Mouse (Mus musculus) neutrophil, adult 5-6 weeks (primary cell): ENCODE measurements around the gene Arid3c. TPM values are rescaled to one million over a fixed set of nuclear protein-coding genes. Genes with fewer than 3 reads are reported as not detected.
A peak's percentile ranks its signal among the peaks of the same experiment; 100 is the strongest.
"Not testable (repeated sequence)": the region's sequence is repeated elsewhere in the genome, so short reads cannot be mapped to it uniquely, and the experiment has no call there.

Source experiments
- ATAC-seq: fragments of 151-379, 151-347 bp; 2 replicates; pipeline ENCODE4 v1.8.0; 2017; ENCODE audit warnings: mild to moderate bottlenecking, moderate TSS enrichment; ENCODE audit not compliant: insufficient number of reproducible peaks, poor library complexity, low FRiP score, severe bottlenecking; ENCODE audit errors: extremely low read depth
- total RNA-seq: library from RNA; stranded (forward); fragments of 200-1000 nt; gene quantifications from 2 replicates; pipeline ENCODE4 v1.2.3, GENCODE M21; 2017

The Arid3c gene
- total RNA-seq, 1 experiment from 2014 or later, result not detected

DNA sequence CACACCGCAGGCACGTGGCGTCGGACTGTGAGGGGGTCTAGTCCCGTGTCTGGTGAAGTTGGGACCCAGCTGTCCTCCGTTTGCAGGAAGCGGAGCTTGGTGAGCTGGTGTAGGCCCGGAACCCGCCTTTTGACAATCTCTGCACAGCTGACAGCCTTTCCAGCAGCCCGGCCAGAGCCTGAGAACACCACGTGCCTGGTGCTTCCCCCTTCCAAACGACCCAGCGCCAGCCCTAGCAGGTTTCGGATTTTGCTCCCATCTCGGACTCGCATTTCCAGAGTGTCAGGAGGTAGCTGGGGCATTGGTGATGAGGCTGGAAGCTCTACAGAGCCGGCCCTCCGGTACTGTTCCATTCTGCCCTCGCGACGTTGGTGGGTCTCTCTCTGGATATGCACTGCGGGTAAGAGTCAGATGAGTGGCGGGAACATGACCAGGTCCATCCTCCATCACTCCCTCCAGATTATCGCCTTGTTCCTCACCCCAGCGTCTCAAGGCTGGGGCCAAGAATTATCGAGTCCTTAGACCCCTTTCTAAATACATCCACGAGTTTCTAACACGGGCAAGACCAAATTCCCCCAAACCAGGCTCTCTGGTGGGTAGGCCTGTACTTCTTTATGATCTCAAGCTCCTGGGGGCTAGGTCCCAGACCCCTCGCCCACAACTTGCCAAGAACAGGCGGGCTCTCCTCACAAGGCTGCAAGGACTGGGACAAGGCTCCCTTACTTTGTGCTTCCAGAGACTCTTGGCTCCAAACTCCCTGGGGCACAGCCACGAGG lies 18.3 kb downstream of the Arid3c start:
- ATAC-seq, result no peak

DNA sequence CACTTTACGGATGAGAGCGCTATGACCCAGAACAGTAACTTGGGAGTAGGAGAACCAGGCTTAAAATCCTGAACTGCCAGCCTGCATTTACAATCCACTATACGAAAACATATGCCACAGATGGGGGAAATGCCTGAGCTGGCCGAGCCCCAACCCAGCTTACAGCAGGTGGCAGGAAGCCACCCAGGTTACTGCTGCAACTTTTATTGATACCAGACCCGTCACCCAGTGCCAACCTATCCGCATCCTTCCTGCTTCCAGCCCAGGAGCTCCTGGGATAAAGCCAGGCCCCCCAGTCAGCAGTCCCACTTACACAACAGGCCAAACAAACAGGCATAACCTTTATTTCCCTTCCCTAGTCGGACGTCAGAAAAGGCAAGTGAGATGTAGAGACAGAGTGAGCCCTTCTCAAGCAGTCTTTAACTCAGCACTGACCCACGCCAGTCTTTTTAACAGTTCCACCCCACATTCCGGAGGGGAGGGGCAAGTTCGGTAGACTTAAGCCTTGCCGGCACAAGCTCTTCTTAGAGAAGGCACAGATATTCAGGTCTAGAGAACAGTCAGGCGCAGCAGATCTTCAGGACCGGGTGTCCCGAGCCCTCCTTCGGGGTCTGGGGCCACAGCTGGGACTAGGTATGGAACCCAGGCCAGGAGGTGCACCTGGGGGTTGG lies 19.1 kb downstream of the Arid3c start:
- no peak for ATAC-seq

DNA sequence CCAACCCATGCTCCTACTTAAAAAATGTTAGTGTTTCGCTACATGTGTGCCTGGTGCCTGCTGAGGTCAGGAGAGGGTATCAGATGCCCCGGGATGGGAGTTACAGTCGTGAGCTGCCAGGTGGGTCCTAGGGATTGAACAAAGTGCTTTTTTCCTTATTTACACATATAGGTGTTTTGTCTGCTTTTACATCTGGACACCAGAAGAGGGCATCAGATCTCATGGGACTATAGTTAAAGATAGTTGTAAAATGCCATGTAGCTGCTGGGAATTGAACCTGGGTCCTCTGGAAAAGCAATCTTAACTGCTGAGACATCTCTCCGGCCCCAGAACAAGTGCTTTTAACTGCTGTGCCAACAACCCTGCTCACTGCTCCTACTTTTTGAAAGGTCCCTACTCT lies 20.7 kb downstream of the Arid3c start:
- no peak for ATAC-seq

DNA sequence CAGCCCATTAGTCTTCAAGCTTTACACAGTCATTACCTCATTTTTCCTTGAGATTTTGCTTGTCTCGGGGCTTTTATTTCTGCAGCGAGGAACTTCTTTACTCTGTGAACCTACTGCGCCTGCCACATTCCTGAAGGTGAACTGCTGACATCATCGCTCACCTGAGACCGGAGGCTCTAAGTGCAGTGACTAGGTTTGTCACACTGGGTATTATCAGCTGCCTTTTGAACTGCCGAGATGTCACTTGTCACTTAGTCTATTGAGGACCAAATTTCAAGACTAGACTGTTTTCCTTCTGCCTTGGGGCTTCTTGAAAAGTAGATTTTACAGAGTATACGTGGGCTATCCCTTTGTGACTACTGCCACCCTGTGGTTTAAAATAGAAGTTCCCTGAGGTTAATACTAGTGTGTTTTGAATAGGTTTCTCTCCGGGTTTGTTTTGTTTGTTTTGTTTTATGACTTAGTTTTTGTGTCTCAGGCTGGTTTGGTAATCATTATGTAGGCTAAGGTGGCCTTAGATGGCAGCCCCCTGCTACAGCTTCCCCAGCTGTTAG lies 22.7 kb downstream of the Arid3c start:
- no peak for ATAC-seq

DNA sequence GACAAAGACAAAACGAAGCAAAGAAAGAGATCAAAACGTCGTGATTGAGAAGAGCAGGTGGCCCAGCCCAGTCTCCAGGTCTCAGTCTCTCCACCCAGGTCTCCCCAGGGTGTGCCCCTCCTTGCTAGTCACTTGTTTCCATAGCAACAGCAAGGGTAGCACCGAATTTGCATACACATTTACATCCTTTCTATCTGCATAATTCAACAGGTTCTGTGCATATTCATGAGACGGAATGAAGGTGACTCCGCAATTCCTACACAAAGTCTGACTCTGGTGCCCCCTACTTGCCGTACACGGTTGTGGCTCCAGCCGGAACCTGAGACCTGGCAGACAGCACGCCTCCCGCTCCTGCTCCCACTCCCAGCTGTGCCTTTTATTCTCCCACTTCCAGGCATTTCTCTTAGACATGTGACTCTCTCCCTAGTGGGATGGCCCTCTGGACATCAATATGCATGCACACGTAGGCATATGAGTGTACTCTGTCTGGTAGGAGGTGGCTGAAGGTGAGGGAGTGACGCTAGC lies 23.9 kb downstream of the Arid3c start:
- peak; percentile 67 for ATAC-seq

DNA sequence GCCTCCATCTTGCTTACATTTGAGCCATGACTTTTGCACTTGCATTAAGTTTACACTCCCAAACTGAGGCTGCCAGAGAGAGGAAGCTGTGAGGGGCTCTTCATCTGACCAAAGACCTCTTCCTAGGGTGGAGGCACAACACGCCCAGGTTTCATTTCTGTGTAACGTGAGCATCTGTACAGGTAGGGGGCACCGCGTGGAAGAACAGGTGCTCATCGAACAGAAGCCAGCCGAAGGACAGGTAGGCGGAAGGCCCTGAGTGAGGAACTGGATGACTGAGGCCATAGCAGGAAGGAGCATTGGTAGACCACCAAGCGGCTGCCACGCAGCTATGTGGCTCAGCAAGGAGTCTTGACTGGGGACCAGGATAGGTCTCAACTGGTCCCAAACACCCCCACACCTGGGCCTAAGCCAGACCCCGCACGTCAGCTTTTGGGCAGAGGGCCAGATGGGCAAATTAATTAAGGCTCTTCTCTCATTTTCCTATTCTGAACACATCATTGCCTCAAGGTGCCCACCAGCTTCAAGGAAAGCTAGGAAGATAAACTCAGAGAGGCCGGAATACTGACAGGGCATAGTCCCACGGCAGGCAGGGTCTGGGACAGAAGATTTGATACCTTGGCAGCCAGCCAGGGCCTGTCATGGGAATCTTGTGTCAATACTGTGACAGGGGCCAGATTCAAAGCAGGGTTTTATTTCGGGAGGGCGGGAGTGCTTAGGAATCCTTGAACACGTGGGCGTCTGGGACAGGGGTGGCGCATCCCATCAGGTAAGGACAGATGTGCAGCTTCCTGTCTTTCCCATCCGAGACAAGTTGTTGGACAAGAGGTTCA lies 24.8 kb downstream of the Arid3c start:
- ATAC-seq, result no peak

DNA sequence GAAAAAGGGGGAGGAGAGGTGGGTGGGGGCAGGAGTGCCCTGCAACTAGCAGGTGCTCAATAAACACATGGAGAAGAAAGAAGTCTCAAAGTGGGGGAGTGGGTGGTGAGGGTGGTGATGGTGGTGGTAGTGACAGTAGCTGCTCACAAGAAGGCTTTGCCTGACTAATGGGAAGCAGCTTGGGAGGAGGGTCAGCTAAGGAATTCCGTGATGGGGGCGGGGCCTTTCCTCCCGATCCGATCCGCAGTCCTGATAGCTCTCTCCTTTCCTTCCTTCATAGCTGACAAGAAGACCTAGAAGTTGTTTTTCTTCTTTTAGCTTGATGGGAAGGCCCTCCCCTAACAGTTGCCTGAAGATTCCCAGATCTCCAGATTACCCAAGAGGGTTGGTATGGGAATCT lies 26.3 kb downstream of the Arid3c start:
- ATAC-seq, result no peak

DNA sequence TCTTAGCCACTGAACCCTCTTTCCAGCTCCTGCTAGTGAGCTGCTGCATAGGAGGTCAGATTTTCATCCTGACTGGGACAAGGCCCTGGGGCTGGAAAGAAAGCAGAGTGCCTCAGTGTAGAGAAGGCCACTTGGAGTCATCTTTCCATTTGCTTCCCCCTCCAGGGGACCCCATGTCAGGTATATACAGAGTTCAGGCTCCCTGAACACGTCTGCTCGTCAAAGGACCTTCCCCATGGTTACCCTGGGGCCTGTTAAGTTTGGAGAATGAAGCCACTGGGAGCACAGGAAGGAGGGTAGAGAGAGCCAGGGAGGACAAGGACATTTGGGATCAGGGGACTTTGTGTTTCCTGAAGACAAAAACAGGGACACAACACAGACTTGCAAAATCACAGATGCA lies 28.7 kb downstream of the Arid3c start:
- ATAC-seq, result not testable (repeated sequence)

DNA sequence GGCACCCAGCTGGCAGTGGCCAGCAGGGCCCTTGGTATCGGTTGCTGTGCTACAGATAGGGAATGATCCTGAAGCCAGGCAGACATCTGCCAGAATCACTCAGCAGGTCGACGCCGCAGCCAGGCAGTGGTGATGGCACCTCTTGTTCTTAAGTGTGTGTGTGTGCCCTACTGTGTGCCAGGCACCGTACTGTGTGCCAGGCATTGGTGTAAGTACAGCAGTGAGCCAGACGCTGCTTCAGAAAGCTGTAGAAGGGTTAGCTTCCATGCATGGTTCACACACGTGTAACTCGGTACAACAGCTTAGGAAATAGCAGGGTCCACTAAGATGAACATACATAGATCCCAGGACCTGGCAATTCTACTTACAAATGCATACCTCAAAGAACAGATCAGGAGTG lies 30.7 kb downstream of the Arid3c start:
- ATAC-seq, result not testable (repeated sequence)

DNA sequence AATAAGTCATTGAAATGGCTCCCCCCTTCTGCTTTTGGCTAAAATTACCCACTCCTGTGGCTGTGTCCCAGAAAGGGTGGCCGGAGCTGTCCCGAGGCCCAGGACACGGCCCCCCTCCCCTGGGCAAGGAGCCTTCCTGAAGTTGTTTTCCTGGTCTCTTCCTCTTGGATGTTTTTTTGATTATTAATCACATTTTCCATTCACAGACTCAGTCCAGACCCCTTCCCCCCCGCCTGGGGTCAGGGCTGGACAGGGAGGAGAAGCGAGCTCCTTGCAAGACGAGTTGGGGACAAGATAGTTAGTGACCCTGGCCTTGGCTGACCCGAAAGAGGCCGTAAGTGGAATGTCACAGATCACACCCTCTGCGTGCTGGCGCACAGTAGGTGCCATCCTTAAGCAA lies 31.2 kb downstream of the Arid3c start, which contains the start of gene Il11ra1:
Gene Il11ra1, plus strand, starts transcription at position 207 of the 400 bp plus-strand sequence.
- not testable (repeated sequence) for ATAC-seq

DNA sequence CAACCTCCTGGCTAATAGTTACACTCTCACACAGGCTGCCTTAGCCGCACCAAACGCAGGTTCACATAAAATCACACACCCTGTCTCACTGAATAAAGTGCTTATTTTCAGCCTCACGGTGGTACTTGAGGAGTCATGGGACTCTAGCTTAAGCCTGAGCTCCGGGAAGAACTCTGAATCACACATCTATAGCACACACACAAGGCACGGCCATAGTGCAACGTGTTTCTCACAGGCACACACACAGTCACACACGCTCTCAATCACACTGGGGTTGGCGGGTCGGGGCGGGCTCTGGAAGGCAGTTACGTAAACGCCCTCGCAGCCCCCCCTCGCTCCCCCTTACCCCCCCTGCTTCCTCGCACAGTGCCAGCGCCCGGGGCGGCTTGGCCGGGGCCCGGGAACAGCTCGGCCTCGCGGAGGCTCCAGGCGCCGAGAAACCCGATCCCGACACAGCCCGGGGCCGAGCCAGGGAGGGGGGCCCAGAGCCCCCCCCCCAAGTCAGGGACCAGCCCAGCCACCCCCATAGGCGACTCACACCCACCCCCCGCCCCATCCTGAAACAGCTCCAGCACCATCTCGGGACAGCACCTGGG lies 32.4 kb downstream of the Arid3c start:
- ATAC-seq, result not testable (repeated sequence)

DNA sequence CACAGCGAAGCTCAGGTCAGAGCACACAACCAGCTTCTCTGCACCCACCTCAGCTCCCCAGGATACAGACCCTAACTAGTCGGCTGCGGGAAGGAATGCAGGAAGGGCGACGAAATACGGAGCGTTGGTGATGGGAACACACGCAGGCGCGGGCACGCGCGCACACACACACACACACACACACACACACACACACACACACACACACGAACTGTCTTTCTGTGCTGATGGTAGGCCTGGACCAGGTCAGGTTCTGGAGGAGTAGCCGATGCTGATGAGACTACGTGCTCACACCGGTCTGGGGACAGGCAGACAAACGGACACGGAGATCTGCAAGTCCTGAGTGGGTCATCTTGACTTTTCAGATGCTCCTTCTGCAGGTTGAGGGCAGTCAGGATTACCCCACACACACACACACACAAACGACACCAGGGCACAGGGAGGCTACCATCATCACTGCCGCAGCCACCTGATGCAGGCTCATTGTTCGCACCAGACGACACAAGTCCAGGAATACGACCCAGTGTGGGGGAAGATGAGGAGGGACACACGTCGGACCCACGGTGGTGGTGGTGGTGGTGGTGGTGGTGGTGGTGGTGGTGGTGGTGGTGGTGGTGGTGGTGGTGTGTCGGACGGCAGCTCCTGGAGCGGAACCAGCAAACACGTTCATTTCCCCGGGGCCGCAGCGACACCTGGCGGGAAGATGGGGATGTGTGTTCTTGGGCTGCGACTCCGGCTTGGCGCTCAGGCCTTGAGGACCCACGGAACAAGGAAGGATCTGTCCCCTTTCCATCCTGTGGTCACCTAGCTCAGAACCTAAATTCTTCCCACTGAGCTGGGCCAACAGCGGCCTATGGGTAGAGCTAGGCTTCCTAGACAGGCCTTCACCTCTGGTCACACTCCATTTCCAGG lies 33.8 kb downstream of the Arid3c start, which contains the start of gene Cntfr:
Gene Cntfr, minus strand, starts transcription at position 160 of the 912 bp plus-strand sequence.
- not testable (repeated sequence) for ATAC-seq

DNA sequence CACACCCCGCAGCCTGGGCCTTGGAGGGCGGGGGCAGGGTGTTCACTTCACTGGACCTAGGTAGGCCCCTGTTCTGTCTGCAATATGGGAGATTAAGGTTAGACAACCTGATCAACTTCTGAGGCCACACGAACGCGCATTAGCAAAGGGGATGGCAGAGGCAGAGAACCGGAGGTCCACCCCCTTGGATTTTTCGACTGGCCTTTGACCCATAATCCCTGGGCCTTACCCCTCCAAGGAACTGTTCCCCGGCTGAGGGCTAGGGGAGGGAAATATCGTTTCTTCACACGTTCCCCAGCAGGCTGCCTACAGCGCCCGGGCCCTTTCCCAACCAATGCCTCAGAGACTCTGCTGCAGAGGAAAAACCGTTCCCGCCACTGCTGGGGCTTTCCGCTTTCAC lies 34.5 kb downstream of the Arid3c start:
- ATAC-seq, result not testable (repeated sequence)

DNA sequence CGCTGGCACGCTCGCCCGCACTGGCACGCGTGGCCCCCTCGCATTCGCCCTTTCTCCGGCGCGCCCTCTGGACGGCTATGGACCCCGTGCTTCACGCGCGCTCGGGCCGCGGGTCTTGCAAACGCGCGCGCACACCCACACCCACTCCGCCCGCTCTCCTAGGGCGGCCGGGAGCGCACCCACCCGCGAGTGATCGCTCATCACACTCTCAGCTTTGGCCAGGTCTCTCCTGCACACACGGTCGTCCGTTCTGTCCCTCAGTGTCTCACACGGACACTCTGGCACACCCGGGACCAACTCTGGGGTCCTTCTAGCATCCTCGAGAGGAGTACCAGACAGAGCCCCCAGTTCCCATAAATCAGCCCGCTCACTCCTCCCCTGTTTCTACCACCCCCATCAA lies 35.1 kb downstream of the Arid3c start:
- ATAC-seq, result not testable (repeated sequence)

DNA sequence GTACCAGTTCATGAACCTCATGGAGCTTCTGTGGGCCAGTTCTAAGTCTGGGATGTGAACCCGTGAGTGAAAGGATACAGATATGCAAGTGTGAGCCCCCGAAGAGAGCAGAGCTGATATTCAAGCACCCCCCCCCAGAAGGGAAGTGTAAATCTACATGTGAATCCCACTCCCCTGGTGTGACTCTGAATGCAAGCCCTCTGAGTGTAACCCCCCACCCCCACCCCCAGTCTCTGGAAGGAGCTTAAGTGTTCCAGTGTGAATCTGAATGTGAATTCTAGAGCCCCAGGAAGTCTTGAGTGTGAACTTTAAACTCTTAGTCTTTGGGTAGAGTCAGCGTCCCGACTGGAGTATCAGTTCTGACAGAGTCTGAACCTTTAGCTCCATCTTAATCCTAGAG lies 37.4 kb downstream of the Arid3c start:
- ATAC-seq, result not testable (repeated sequence)

DNA sequence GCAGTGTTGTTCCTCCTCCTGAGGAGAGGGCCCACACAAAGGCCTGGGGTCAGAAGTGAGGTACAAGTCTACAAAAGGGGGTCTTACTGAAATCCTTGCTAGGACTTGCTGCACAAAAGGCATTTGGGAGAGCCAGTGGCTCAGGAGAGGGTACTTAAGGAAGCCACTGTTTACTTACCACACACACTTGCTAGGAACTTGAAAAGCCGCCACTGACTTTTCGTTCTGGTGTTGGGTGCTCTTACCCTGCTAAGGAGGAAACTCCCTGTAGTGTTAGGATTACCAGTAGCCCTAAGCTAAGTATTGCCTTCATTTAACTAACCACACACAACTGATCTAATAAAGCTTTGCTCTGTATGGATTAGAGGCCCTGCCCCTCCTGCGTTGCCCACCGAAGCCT lies 40.9 kb downstream of the Arid3c start:
- ATAC-seq, result not testable (repeated sequence)

DNA sequence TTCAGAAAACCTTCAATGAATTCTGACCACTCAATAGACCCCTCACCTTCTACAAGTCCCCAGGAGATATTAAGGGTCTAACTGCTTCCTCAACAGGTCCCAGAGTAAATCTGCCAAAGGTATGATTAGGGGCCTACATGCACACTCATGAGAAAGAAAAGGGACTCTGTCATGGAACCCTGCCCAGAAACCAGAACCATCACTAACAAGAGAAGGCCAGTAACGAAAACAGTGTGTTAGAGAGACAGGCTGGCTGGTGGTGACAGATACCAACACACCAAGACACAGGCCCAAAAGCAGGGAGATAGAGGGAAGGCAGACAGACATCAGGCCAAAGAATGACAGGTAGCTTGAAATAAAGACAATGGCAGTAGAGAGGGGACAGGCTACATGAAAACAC lies 42.4 kb downstream of the Arid3c start:
- not testable (repeated sequence) for ATAC-seq
